8 mouse cellular contexts compared by ENCODE assay signal in the genomic region with DNA sequence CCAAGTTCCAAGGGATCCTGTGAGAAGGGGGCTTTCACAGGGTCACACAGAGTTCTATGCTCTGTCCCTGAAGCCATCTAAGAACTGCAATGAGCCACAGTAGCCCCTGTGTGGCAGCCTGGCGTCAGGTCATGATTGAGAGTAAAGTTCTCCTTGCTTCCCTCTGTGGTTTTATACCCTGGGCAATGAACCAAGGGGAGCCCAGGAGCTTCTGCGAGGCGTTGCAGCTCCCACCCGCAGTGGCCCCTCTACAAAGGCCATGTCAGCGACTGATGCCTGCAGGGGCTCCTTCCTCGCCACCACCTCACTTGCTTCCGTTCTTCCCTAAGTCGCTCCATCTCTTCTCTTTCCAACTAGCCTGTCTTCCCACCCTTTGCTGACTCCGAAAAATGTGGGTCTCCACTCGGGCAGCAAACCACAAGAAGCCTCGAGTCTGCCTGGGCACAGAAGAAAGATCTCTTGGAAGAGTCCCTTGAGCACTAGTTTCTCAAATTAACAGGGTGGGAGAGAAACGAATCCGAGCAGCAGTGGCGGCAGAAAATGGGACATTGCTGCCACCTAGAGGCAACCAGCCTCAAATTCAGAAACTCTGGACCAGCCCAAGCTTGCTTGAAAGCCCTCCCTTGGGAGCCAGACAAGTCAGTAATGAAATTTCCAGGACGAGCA. TPM values are rescaled to one million over a fixed set of nuclear protein-coding genes. Genes with fewer than 3 reads are reported as not detected.
DNase-seq lines count a peak whose midpoint lies in the region; ATAC-seq lines count a peak whose summit lies in the region.

No protein-coding gene starts in this region.

- H3K9me3 ChIP-seq in embryonic facial prominence, embryonic 15.5 days (replicated peaks): no peaks in the 10 kb centered on the region

- H3K27me3 ChIP-seq in embryonic facial prominence, embryonic 15.5 days: no peaks in the 10 kb centered on the region

- DNase-seq in A20 (ENCODE audit: low read depth, low spot score) (peak; percentile 74), liver (peak; percentile 64)
- peak; percentile 20 to 34 for DNase-seq in adrenal gland, postnatal 4 days (ENCODE audit: low spot score in 2 of 2)
- DNase-seq in heart, adult 9 months (ENCODE audit: low spot score in 2 of 2): peak; percentile 67 to 84
- DNase-seq in kidney, adult 9 months: peak; percentile 69
- peak; percentile 33 to 62 for DNase-seq in monocyte, adult 2 months (ENCODE audit: low read depth in 1 of 2, low spot score in 2 of 2)
- DNase-seq in spleen, postnatal 14 days (ENCODE audit: low spot score in 2 of 2): peak; percentile 19 to 59

- peak overlapping the region; percentile 40 for H3K9ac ChIP-seq in embryonic facial prominence, embryonic 15.5 days

- H3K36me3 ChIP-seq in embryonic facial prominence, embryonic 15.5 days: no peaks in the 10 kb centered on the region

- H3K4me3 ChIP-seq in embryonic facial prominence, embryonic 15.5 days (replicated peaks): peak overlapping the region; percentile 48

- H3K4me1 ChIP-seq in embryonic facial prominence, embryonic 15.5 days: 0 out of 2 replicates have a peak, but pooled peaks cover 3% of the 10 kb centered on the region

- ATAC-seq in embryonic facial prominence, embryonic 15.5 days (ENCODE audit: insufficient number of reproducible peaks, low FRiP score, low TSS enrichment, low read depth): peak; percentile 78

- peak overlapping the region; percentile 82 for H3K4me2 ChIP-seq in embryonic facial prominence, embryonic 15.5 days (replicated peaks)

- WGBS in embryonic facial prominence, embryonic 15.5 days: 1% methylated on average over 15 of the region's 15 CpGs

- H3K27ac ChIP-seq in embryonic facial prominence, embryonic 15.5 days (replicated peaks): no peak overlapping the region

RNA-seq across cellular contexts. Expression of a gene that starts 27.0 kb away (rescaled TPM):
- total RNA-seq in adrenal gland, postnatal 4 days (2021): not detected
- 0.98 and 1.2 TPM in 2 replicates for polyA plus RNA-seq in embryonic facial prominence, embryonic 15.5 days (2015; fragmentation: Nextera tagmentation; extraction: Ambion mirVana)
